Mouse (Mus musculus) 3134 (cell line): ENCODE data around the gene Ddx49.

Experiments used
- DNase-seq: peaks from one replicate; pipeline ENCODE4 v3.0.0-alpha.2; 2011; ENCODE audit warnings: low spot score; ENCODE audit not compliant: insufficient read length; ENCODE audit errors: extremely low read depth

The Ddx49 gene

DNA sequence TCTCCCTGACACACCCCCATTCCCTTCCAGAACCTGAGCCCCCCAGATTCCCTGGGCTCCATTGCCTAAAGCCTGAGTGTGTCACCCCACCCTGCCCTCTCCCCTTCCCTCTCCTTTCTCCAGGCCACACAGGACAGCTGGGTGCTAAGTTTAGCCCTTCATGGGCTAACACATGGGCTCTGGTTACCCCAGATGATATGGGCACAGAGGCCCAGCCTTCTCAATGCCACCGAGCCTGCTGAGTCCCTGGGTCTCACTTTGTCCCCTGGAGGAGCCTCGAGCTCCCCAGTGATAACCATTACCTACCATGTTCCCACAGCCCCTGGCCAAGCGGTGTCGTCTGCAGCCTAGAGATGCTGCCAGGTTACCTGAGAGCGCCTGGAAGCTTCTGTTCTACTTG is 15.6 kb upstream of the Ddx49 start:
- no peak for DNase-seq

DNA sequence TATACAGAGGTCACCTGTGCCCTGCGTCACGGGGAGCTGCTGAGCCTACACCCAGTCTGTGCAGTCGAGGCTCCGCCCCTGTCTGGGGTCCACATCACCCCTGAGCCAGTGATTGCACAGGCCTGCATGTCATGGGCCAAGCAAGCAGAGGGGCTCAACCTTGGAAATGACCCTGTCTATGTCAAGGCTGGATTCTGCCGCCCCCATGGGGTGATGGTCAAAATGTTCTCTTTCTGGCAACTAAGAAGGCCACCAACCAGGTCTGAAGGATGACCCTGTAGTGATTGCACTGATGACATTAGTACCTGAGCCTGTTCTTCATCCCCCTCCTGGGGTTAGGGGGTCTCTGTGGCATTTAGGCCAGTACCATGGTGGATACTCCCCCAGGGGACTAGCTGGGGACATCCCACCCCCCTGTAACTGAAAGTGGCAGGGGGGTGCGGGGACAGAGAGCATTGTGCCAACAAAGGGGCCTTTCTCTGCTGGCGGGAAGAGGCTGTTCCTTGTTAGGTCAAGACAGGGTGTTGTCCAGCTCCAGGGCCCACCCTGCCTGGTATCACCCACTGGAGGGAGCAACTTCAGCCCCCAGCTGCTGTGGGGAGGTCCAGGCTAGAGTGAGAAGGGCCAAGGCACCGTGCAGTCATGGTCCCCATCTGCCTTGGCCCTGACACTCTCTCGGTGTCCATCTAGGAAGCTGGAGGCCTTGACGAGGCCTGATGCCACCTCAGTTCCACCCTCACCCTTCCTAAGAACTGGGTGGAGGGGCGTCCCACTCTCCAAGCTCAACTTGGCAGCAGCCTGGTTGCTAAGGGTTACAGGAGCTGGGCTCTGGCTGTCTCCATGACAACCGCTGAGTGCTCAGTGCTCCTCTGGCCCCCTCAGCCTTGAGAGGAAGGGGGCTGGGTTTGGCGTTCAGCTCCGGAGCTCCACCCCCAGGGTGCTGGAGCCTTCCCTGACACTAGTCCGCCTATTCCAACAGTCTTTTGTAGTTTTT is 14.5 kb upstream of the Ddx49 start:
- DNase-seq = no peak

DNA sequence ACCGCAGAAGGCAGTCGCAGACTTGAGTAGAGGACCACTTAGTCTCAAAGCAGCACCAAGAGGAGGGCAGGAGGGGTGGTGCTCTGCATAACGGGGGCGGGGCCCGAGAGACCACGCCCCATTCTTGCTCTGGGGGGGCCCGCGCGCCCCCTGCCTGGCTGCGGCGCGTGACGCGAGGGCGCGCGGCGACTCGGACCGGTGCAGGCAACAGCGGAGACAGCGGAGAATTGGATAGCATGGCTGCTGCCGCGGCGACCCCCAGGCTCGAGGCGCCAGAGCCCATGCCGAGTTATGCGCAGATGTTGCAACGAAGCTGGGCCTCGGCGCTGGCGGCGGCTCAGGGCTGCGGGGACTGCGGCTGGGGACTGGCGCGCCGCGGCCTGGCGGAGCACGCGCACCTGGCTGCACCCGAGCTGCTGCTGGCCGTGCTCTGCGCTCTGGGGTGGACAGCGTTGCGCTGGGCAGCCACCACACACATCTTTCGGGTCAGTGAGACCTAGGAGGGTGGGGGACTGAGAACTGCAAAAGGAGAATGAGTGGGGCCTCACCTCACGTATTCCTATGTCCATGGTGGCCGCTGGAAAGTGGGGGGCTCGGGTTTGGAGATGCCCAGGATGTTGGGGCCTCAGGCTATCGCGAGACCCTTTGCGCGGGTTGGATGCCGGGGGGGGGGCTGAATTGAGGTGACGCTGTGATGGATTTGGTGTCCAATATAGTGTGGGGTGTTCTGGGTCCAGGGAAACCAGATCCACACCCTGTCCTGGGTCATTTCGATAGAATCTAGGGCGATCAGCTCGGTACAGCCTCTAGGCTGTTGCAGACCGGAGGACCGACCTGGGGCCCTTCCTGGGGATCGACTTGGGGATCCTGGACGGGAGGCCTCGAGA is 13.6 kb upstream of the Ddx49 start, which contains the start of gene Cers1:
TSS of gene Cers1 (plus strand) at position 152 of the 887 bp plus-strand sequence.
- no peak for DNase-seq

DNA sequence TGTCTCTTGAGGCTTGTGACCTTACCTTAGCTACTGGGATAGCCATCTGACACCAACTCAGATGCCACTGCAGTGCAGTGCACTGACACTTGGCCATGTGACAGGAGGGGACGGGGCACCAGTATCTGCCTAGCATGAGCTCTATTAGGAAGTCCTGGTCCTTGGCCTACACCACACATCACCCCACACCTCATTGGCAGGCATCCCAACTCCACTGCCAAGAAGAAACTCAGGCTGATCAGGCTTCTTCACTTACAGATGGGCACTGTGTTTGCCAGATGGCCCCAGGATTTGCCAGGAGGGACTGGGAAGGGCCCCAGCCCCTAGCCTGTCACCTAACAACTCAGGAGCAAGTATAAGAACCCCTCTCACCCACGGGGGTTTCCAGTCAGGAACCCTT is 11.1 kb upstream of the Ddx49 start:
- DNase-seq = no peak

DNA sequence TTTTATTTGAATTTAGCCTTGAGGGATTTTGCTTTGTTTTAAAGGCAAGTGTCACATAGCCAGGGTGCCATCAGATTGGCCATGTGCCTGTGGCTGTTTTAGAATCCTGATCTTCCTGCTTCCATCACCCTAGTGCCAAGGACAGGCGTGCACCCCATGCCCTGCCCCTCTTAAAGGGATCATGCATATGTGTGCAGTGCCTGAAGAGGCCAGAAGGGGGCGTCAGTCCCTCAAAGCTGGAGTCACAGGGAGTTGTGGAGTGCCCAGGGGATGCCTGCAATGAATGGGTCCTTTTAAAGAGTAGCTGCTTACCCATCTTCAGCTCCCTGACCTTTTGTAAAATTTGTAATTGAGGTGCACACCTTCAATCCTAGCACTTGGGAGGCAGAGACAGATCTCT is 7.0 kb upstream of the Ddx49 start:
- no peak for DNase-seq

DNA sequence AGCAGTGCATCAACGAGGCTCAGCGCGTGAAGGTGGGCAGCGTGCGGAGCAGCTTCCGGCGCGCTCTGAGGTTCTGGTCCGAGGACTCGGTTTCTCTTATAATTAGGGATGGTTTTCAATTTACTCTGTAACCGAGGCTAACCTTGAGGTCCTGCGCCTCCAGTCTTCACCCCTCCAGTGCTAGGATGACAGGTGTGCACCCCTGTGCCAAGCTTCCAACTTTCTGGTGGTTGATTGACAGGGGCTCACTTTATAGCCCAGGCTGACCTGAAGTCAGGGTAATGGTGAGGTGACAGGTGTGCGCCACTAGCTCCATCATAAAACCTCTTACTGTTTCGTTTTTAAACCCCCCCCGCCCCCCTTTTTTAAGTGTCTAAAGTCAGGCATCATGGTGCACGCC is 612 bp upstream of the Ddx49 start:
- no peak for DNase-seq

DNA sequence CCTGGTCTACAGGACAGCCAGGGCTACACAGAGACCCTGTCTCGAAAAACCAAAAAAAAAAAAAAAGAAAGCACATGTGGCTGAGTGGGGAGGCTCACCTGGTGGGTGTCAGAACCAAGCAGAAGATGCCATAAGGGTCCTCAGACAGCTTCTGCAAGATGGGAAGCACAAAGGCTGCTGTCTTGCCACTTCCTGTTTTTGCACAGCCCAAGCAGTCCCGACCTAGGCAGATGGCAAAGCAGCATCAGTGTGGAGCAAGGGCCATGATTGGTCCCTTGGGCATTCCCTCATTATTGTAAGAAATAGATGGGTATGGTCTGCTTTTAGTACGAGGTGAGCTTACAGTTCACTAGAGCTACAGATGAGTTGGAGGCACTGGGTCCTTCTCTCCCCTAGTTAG is 1.4 kb downstream of the Ddx49 start:
- no peak for DNase-seq

DNA sequence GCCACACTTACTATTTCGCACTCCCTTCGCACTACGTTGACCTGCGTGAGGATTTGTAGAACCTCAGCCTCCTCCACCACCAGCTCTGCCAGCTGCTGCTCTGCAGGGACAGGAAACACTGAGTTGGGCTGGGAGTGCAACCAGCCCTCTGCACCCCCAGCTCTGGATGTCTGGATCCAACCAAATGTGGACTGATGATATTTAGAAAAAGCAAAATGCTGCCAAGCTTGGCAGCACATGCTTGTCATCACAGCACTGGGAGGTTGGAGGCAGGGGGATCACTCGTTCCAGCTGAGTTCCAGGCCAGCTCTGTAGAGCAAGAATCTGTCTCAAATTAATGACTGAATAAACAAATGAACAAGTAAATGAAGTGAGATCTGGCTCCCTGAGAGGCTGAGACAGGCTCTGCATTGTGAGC is 8.3 kb downstream of the Ddx49 start:
- DNase-seq = no peak

DNA sequence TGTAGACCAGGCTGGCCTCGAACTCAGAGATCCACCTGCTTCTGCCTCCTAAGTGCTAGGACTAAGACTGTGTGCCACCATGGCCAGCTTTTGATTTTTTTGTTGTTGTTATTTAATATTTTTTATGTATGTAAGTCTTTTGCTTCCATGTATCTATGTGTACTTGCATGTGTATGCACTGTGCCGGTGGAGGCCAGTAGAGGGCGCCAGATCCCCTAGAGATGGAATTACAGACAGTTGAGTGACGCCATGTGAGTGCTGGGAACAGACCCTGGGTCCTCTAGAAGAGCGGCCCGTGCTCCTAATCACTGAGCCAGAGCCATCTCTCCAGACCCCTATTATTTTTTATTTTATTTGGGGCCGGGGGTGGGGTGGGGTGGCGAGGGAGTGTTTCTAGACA is 15.6 kb downstream of the Ddx49 start:
- no peak for DNase-seq

DNA sequence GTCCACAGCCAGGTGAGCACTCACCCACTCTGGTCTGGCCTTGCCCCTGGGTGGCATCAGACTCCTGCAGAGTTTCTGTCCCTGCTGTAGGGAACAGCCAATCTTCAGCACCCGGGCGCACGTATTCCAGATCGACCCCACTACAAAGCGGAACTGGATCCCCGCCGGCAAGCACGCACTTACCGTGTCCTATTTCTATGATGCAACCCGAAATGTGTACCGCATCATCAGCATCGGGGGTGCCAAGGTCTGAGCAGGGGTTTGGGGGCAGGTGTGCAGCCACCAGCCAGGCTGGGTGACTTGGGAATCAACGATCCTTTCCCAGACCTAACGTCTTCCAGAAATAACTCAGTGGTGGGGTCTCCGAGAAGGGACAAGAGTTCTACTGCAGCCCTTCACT is 17.0 kb downstream of the Ddx49 start:
- no peak for DNase-seq

DNA sequence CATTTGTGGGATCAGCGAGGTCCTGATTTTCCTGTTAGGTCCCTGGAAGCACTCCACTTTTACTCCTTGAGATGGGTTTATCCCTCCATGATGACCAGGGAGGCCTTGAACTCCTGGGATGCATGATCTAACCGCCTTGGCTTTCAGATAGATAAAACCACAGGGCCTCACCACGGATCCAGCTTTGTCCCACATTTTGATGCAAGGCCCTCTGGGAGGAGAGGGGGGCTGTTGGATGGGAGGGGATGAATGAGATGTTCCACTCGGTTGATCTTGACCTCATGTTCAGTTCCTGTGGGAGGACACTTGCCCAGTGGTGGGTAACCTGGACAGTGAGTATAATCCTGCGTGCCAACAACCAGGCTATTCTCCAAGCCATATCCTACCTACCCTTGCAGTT is 17.9 kb downstream of the Ddx49 start:
- no peak for DNase-seq

DNA sequence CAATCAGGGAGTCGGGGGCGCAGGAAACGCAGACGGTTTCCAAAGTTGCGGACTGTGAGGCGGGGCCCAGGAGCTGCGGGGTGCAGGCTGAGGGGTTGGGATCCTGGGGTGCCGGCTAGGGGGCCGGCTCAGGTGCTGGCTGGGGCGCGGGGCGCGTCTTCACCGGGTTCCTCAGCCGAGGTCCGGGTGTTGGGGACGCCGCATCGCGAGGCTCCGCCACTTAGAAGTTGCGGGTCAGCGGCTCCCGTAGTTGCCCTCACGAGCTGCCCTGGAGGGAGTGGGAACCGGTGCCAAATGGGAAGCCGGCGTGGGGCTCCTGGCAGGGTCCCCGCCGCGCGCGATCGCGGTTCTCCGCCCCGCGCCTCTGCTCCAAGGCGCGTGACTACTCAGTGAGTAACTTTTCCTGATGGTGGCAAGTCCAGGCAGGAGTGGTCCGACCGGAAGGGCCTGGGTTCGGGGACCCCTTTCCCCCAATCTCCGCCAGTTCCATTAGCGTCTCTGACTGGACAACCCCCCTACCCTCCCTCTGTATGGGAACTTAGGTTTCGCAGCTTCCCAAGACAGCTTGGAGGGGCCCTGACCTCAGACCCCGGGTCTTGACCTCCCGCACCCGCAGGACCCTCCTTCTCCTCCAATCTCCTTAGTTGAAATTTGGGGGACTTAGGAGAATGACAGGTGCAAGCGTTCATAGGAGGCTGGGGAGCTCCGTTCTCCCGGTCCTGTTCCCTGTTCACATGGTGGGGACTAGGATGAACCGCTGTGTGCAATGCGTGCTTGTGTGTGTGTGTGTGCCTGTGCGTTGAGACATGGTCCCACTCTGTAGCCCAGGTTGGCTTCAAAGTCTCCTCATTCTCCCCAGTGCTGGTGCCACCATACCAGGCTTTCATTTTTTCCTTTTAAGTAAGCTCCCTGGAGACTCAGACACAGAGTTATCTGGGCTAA is 18.9 kb downstream of the Ddx49 start:
- peak; percentile 62 for DNase-seq

DNA sequence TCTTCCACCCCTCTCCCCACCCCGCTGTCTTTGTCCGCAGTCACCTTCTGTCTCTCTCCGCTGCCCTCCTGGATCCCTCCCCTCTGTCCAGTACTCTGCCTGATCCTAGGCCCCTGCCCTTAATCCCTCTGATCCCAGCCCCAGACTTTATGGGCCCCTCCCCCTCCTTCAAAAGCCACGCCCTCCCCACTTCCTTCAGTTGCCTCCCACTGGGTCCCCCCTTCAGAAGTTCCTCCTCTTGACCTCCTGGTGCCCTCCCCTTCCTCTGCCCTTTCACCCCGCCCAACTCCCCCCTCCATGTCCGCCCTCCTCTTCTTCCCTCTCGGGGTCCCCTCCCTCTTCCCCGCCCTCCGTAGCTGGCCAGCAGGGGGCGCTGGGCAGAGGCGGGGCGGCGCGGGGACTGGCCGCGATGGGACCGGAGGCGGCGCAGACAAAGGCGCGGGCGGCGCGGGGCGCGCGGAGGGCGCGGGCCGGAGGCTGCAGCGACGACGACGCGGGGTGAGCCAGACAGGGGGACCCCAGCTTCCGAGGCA is 19.6 kb downstream of the Ddx49 start, which contains the start of gene Homer3:
TSS of gene Homer3 (plus strand) at position 225 of the 533 bp plus-strand sequence.
- DNase-seq = peak; percentile 84

DNA sequence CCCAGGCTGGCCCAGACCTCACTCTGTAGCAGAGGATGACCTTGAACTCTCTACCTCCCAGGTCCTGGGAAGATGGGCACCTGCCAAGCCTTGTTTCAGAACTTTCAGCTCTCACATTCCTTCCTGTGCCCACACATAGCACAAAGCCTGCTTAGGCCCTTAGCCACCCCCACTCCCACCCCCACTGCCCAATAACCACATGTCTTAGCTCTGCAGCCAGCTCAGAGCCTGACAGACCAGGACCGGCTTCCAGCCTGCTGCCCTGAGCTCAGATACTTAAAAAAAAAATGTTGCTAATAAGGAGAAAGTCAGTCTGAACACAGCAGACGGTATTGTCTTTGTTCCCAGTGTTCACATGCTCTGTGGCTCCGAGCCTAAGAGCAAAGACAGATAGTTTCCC is 21.3 kb downstream of the Ddx49 start:
- DNase-seq = no peak

DNA sequence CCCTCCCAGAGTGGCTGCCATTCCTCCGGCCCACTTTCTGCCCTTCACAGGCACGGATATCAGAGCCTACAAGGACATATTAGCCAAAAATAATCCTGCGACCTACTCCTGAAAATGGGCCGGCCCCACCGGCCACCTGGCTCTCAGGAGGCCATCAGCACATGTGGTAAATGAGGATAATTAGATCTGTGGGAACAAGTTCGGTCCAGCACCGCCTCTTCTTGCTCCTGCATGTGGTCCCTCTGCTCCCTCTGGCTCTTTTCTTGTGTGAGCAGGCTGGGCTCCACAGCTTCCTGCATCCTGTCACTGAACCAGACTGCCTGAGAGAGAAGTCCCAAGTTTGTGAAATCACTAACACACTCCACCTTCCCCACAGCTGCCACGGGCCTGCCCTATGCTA is 23.0 kb downstream of the Ddx49 start:
- DNase-seq = no peak

DNA sequence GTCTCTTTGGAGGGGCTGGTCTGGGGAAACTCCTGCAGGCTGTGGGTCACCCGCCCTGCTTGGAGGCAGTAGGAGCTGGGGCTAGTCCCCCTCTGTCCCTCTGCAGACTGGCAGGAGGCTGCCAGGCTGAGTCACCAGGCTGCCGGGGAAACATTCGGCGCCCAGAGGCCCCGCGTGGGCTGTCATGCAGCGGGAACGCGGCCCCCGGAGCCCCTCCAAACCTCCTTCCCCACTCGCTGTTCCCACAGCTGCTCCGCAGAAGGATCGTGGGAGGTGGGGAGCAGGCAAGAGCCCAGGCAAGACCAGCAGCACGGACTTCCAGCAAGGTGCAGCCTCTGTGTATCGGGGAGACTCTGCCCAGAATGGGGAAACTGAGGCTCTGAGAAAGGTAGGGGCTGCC is 24.1 kb downstream of the Ddx49 start:
- DNase-seq = no peak

DNA sequence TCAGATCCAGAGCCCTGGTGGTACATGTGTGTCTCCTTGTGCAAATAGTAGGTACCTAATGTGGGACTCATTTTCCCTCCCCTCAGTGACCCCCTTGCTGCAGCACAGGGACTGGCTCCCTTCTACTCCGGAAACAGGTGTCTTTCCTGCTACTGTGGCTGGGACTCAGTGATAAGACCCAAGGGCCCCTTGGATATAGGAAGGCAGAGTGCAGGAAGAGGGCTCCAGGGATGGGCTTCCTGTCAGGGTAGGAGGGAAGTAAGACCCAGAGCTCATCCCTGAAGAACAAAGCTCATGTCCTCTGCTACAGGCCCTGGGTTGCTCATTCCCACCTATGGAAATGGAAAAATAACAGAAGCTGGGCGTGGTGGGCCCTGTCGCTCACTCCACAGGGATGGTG is 25.8 kb downstream of the Ddx49 start:
- DNase-seq = no peak

DNA sequence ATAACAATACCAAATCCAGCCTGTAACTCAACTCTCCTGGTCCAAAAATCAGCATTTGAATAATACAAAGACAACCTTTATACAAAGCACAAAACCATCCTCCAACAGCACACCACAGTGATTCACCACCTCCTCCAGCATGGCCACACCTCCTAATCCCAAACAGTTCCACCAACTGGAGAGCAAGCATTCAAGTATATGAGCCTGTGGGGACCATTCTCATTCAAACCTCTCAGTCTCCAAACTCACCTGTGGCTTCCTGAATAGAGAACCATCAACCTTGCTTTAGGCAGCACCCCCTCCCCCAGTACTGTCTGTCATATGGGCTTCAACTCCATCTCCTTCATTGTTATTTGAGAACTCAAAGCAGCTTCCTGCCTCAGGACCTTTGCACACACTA is 27.9 kb downstream of the Ddx49 start:
- DNase-seq = no peak

DNA sequence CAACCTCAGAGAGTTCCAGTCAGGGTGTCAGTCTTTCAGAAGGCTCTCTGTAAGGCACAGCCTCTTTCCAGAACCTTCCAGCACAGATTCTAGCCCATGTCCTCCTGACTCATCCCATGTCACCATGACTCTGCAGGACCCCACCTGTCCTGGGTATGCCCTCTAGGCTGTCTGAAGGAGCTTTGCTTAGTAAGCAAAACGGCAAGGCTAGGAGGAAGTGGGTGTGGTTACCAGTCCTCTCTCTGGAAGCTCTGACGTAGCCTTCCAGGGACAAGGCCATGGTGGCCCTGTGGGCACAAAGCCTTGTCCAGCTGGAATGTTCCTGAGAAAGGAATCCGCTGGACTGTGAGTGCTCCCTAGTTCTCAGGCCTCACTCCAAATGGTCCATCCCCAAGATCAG is 29.3 kb downstream of the Ddx49 start:
- DNase-seq = no peak
